Mouse (Mus musculus): ENCODE data around the gene B4galnt3. TPM values are rescaled to one million over a fixed set of nuclear protein-coding genes. Genes with fewer than 3 reads are reported as not detected.

Gene B4galnt3
- polyA plus RNA-seq, 2 experiments, result 0.13 to 0.18 TPM

DNA sequence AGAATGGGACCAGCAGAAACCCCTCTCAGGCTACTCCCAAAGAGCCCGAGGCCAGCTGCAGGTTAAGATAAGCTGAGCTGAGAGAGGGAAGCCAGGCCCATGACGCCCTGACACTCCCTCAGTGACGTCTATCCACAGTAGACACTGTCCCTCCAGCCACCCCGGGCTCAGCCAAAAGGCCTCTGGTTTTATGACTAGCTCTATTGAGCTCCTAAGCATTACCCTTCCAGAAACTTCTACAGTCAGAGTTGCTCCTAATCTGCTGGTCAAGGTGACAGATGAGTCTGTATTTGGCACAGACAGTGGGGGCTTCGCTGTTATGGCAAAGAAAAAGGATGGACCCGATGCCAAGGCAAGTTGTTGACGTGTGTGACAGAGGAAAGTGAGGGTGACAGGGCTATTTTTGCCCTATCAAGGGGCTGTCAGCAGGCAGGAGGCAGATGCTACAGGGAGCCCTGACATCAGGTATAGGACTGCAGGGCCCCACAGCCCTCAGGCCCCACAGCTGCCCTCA, 119.7 kb downstream of the B4galnt3 start:
- no peaks in the 10 kb centered on the region for H3K9me3 ChIP-seq (ENCODE audit: control insufficient read depth, low read length)
- DNase-seq (ENCODE audit: low read depth in 3 of 3, low spot score in 3 of 3), result peak; percentile 92 to 95 (median 93)
- peak overlapping the region; percentile 41 to 56 for H3K4me3 ChIP-seq (ENCODE audit: insufficient read depth in 1 of 2, low read depth in 2 of 2, low read length in 2 of 2)
- TF ChIP-seq CTCF (IDR thresholded peaks at IDR 0.05; ENCODE audit: low read depth) (no peak), EP300 (IDR thresholded peaks at IDR 0.05; ENCODE audit: low read depth) (peak; percentile 85)
- H3K27me3 ChIP-seq (ENCODE audit: control insufficient read depth, insufficient read depth, low read length), result no peaks in the 10 kb centered on the region
- 11% methylated on average over 7 of the region's 7 CpGs for WGBS (ENCODE audit: insufficient replicate concordance)
- peak overlapping the region; percentile 85 for H3K9ac ChIP-seq (replicated peaks)
- peaks cover 42 to 52% of the 10 kb centered on the region in 2 experiments for H3K4me1 ChIP-seq (replicated peaks; ENCODE audit: control insufficient read depth in 2 of 2, insufficient read depth in 2 of 2, low read length in 1 of 2)
- peak; percentile 98 for ATAC-seq (ENCODE audit: insufficient read depth)
- H3K27ac ChIP-seq, result peak overlapping the region; percentile 98
- H3K4me2 ChIP-seq (ENCODE audit: low read depth), result peak overlapping the region; percentile 78
- no peaks in the 10 kb centered on the region for H3K36me3 ChIP-seq (replicated peaks; ENCODE audit: control insufficient read depth, insufficient read depth, low read depth)

GRCm38 (mm10) chr6:120174028-120174601, 120.2 kb downstream of the B4galnt3 start:
- 34% methylated on average over 6 of the region's 6 CpGs for WGBS (ENCODE audit: insufficient replicate concordance)
- TF ChIP-seq EP300 (IDR thresholded peaks at IDR 0.05; ENCODE audit: low read depth), result no peak
- peak overlapping the region; percentile 98 for H3K27ac ChIP-seq
- peak overlapping the region; percentile 78 for H3K4me2 ChIP-seq (ENCODE audit: low read depth)
- no peaks in the 10 kb centered on the region for H3K27me3 ChIP-seq (ENCODE audit: control insufficient read depth, insufficient read depth, low read length)
- H3K36me3 ChIP-seq (replicated peaks; ENCODE audit: control insufficient read depth, insufficient read depth, low read depth), result no peaks in the 10 kb centered on the region
- peak; percentile 52 for ATAC-seq (ENCODE audit: insufficient read depth)
- peak overlapping the region; percentile 2 to 56; a peak in 2 of 4 replicates for H3K4me3 ChIP-seq (ENCODE audit: insufficient read depth in 1 of 2, low read depth in 2 of 2, low read length in 2 of 2)
- peak overlapping the region; percentile 85 for H3K9ac ChIP-seq (replicated peaks)
- peak in 1 of 3 experiments; percentile 30 for DNase-seq (ENCODE audit: low read depth in 3 of 3, low spot score in 3 of 3)
- H3K4me1 ChIP-seq (replicated peaks; ENCODE audit: control insufficient read depth in 2 of 2, insufficient read depth in 2 of 2, low read length in 1 of 2), result peaks cover 37 to 46% of the 10 kb centered on the region in 2 experiments
- H3K9me3 ChIP-seq (ENCODE audit: control insufficient read depth, low read length), result no peaks in the 10 kb centered on the region

GRCm38 (mm10) chr6:120172294-120173017, 121.9 kb downstream of the B4galnt3 start:
- 78% methylated on average over 8 of the region's 8 CpGs for WGBS (ENCODE audit: insufficient replicate concordance)
- H3K4me1 ChIP-seq (replicated peaks; ENCODE audit: control insufficient read depth in 2 of 2, insufficient read depth in 2 of 2, low read length in 1 of 2), result peaks cover 34 to 43% of the 10 kb centered on the region in 2 experiments
- no peaks in the 10 kb centered on the region for H3K27me3 ChIP-seq (ENCODE audit: control insufficient read depth, insufficient read depth, low read length)
- H3K9ac ChIP-seq (replicated peaks), result no peak overlapping the region
- peak overlapping the region; percentile 33 for H3K27ac ChIP-seq
- no peaks in the 10 kb centered on the region for H3K36me3 ChIP-seq (replicated peaks; ENCODE audit: control insufficient read depth, insufficient read depth, low read depth)
- TF ChIP-seq CTCF (IDR thresholded peaks at IDR 0.05; ENCODE audit: low read depth), result no peak
- no peak for TF ChIP-seq EP300 (IDR thresholded peaks at IDR 0.05; ENCODE audit: low read depth)
- DNase-seq (ENCODE audit: low read depth in 3 of 3, low spot score in 3 of 3) (no peak), ATAC-seq (ENCODE audit: insufficient read depth) (no peak)
- no peak overlapping the region for H3K4me3 ChIP-seq (ENCODE audit: insufficient read depth in 1 of 2, low read depth in 2 of 2, low read length in 2 of 2)
- no peak overlapping the region for H3K4me2 ChIP-seq (ENCODE audit: low read depth)
- no peaks in the 10 kb centered on the region for H3K9me3 ChIP-seq (ENCODE audit: control insufficient read depth, low read length)

DNA sequence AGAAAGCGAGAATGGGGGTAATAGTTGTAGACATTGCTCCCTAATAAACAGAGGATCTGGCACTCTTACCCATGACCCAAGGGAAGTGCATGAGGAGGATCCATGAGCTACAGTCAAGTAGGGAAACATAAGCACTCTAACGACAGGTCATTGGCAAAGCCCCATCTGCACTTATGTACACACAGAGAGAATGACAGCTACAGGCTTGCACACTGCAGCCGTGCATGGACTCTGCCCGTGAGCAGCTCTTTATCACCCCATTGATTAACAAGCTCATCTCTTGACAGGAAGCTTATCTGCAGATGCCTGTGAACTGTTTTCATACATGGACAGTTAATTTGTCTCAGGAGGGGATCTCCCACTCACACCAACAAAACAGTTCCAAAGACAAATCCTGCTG, 126.8 kb downstream of the B4galnt3 start:
- no peak overlapping the region for H3K9ac ChIP-seq (replicated peaks)
- peaks cover 5 to 16% of the 10 kb centered on the region in 2 experiments for H3K4me1 ChIP-seq (replicated peaks; ENCODE audit: control insufficient read depth in 2 of 2, insufficient read depth in 2 of 2, low read length in 1 of 2)
- no peaks in the 10 kb centered on the region for H3K36me3 ChIP-seq (replicated peaks; ENCODE audit: control insufficient read depth, insufficient read depth, low read depth)
- H3K27me3 ChIP-seq (ENCODE audit: control insufficient read depth, insufficient read depth, low read length), result no peaks in the 10 kb centered on the region
- DNase-seq (ENCODE audit: low read depth in 3 of 3, low spot score in 3 of 3) (no peak), ATAC-seq (ENCODE audit: insufficient read depth) (no peak)
- WGBS (ENCODE audit: insufficient replicate concordance), result 32% methylated on average over 4 of the region's 4 CpGs
- H3K4me3 ChIP-seq (ENCODE audit: insufficient read depth in 1 of 2, low read depth in 2 of 2, low read length in 2 of 2), result no peak overlapping the region
- H3K9me3 ChIP-seq (ENCODE audit: control insufficient read depth, low read length), result no peaks in the 10 kb centered on the region
- no peak for TF ChIP-seq EP300 (IDR thresholded peaks at IDR 0.05; ENCODE audit: low read depth)
- TF ChIP-seq CTCF (IDR thresholded peaks at IDR 0.05; ENCODE audit: low read depth), result no peak
- no peak overlapping the region for H3K27ac ChIP-seq
- no peak overlapping the region for H3K4me2 ChIP-seq (ENCODE audit: low read depth)

DNA sequence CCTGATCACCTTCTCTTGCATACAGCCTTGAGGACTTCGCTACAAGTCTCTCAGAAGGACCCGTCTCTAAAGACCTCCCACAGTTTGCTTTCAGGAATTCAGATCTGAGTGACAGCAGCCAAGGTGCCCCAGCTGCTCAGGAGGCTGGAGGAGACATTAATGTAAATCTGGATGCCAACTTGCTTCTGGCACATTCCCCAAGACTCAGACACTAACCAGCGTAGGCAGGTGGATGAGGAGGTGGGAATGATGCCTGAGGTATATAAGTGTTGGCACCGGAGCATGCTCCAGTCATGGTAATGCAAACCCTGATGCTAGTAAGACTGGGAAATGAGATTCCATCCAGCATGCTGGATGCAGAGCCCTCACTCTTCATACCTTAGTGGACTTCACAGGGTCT, 129.6 kb downstream of the B4galnt3 start:
- no peak for TF ChIP-seq EP300 (IDR thresholded peaks at IDR 0.05; ENCODE audit: low read depth)
- TF ChIP-seq CTCF (IDR thresholded peaks at IDR 0.05; ENCODE audit: low read depth), result no peak
- Histone ChIP-seq H3K27me3 (ENCODE audit: control insufficient read depth, insufficient read depth, low read length) (no peaks in the 10 kb centered on the region), H3K9me3 (ENCODE audit: control insufficient read depth, low read length) (no peaks in the 10 kb centered on the region), H3K4me2 (ENCODE audit: low read depth) (no peak overlapping the region), H3K36me3 (replicated peaks; ENCODE audit: control insufficient read depth, insufficient read depth, low read depth) (no peaks in the 10 kb centered on the region), H3K9ac (replicated peaks) (no peak overlapping the region), H3K4me3 (ENCODE audit: insufficient read depth in 1 of 2, low read depth in 2 of 2, low read length in 2 of 2) (no peak overlapping the region), H3K27ac (no peak overlapping the region), H3K4me1 (replicated peaks; ENCODE audit: control insufficient read depth in 2 of 2, insufficient read depth in 2 of 2, low read length in 1 of 2) (peaks cover 0 to 12% of the 10 kb centered on the region in 2 experiments; a peak in 3 of 4 replicates)
- WGBS (ENCODE audit: insufficient replicate concordance), result 74% methylated on average over 4 of the region's 4 CpGs
- DNase-seq (ENCODE audit: low read depth in 3 of 3, low spot score in 3 of 3) (no peak), ATAC-seq (ENCODE audit: insufficient read depth) (no peak)
